Mouse (Mus musculus) heart, postnatal 36 days (tissue): ENCODE data around the gene Cdc14b. TPM values are rescaled to one million over a fixed set of nuclear protein-coding genes. Genes with fewer than 3 reads are reported as not detected.
"Not testable (repeated sequence)": the region's sequence is repeated elsewhere in the genome, so short reads cannot be mapped to it uniquely, and the experiment has no call there.

ENCODE experiments used
- DNase-seq, 2 experiments: peaks; one replicate each; pipeline ENCODE4 v3.0.0; 2021 to 2022
- intact Hi-C: fragments of 180-260 bp; cut with DNase I; formaldehyde crosslinking; loops from one replicate; pipeline ENCODE4 v1.15.1; 2025
- total RNA-seq, 2 experiments: library from RNA; stranded (reverse); gene quantifications; 2 replicates each; pipeline ENCODE4 v1.2.3; 2021

Cdc14b gene
- total RNA-seq, 2 experiments from 2014 or later: 8.2 to 9.0 TPM

DNA sequence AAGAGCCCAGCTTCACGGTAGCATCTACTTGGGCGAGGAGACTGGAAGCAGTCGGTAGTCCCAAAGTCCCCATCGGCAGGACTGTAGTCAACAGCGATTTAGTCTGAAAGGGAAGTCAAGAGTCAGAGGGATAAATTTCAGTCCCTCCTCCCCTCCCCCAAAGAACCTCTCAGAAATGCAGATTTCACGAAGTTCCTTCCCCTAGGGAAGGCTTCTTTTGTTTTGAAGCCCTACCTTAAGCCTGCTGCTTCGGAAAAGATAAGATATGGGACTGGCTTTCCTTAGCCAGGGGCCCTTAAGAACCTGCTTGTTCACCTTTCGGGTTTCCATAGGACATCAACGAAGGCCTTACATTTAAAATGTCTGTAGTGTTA, 651 bp upstream of the Cdc14b start:
- intact Hi-C loops: no loop called here
- no peak for DNase-seq

GRCm38 (mm10) chr13:64273891-64274844, 922 bp downstream of the Cdc14b start:
- peak; percentile 18 to 29 for DNase-seq
- intact Hi-C loops: no loop called here

GRCm38 (mm10) chr13:64273352-64273751, 1.7 kb downstream of the Cdc14b start:
- DNase-seq: no peak
- intact Hi-C loops: no loop called here

GRCm38 (mm10) chr13:64268384-64268783, 6.7 kb downstream of the Cdc14b start:
- intact Hi-C loops: no loop called here
- no peak for DNase-seq

GRCm38 (mm10) chr13:64267151-64267550, 7.9 kb downstream of the Cdc14b start:
- DNase-seq: no peak
- intact Hi-C loops: no loop called here

DNA sequence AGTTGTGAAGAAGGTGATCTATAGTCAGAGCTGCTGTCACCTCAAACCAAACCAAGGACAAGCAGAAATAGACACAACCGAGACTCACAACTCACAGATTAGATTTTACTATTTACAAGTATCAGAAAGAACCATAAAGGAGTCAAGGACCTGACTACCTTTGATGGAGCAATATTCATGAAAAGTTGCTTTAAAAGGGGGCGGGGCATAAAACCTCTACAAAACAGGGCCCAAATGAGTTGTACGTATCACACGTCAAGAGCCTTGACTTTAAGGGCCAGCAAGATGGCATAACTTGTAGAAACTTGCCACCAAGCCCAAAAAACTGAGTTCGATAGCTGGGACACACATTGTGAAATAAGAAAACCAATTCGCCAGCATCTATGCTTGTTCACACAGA, 10.5 kb downstream of the Cdc14b start:
- intact Hi-C loops: no loop called here
- DNase-seq: no peak

DNA sequence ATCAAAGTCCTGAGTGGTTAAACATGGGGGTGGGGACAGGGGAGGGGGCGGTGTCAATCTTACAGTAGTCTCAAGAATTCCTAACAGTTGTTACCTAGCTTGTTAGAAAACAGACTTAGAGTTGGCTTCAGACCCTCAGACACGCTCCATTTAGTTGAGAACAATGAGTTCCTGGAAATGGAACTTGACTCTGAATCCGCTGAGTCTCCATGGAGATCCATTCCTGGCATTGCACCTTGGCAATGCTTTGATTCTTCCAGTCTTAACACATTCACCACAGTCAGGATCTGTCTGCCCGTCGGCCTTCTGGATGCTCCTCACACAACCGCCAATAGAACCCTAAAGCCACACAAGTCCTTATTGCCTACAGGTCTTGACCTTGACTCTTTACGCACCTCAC, 15.2 kb downstream of the Cdc14b start:
- DNase-seq: no peak
- intact Hi-C loops: no loop called here

DNA sequence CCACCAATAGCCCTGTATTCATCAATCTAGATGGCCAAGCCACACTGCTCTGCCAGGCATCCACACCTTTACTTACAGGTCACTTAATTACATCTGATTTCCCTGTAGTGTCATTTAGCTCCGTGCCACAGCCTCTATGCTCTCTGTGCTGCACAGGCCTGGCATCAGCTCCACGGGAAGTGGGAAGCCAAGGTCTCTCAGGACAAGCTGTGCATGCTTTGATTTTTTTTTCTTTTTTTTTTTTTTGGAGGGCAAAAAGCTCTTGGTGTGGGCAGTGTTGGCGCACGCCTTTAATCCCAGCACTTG, 16.6 kb downstream of the Cdc14b start:
- DNase-seq: no peak
- intact Hi-C loops: no loop called here

DNA sequence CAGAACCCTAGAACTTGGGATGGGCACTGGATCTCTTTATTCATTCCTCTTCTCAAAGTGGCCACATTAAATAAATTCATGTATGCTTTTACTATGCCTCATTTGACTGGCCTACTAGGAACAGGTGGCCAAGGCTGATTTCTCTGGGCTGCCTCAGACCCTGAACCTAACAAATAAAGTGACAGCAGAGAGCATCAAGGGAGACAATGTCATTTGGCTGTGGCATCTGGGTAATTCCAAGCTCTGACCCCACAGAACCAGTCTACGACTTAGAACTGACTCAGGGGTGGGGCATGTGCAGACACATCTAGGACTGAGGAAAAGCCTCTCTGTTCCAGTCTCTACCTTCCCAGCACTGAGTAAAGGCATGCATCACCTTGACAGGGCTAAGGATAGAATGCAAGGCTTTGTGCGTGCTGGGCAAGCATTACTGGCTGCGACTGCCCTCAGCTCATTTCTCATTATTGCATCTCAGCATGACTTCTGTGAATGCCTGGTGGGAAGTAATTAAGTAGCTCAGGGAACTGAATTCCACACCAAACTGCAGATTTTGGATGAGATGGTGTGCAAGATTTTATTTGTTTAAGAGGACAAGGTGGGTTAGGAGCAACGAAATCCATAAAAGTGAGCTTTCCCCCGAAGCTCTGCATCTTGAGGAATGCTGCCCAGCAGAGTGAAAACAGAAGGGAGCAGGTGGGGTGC, 17.1 kb downstream of the Cdc14b start:
- intact Hi-C loops: no loop called here
- DNase-seq: no peak

DNA sequence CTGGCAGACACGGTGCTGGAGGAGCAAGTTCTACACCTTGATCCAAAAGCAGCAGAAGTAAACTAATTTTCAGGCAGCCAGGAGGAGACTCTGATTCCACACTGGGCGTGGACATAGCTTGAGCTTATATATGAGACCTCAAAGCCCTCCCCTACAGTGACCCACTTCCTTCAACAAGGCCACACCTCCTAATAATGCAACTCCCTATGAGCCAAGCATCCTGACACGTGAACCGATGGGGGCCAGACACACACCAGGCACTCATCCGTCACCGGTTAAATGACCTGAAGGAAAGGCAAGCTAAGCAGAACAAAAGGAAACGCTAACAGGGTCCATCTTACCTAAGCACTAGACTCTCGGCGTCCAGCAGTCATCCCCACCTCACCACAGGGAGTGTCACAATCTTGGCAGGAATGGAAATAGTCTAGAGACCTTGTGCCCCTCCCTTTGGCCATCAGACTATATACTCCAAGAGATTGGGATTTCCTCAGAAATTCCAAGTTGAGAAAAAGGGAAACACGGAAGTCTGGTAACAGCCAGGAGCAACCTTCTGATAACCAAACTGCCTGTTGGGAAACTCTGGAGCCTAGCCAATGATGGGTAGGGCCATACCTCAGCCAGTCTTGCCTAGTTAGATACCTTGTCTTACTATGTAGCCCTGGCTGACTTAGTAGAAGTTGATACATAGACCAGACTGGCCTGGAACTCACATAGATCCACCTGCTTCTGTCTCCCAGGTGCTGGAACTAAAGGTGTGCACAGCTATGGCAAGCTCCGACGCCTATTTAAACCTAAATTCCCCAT, 17.9 kb downstream of the Cdc14b start:
- DNase-seq: no peak
- intact Hi-C loops: no loop called here

GRCm38 (mm10) chr13:64254185-64254584, 20.9 kb downstream of the Cdc14b start:
- DNase-seq, intact Hi-C loops: not testable (repeated sequence)

DNA sequence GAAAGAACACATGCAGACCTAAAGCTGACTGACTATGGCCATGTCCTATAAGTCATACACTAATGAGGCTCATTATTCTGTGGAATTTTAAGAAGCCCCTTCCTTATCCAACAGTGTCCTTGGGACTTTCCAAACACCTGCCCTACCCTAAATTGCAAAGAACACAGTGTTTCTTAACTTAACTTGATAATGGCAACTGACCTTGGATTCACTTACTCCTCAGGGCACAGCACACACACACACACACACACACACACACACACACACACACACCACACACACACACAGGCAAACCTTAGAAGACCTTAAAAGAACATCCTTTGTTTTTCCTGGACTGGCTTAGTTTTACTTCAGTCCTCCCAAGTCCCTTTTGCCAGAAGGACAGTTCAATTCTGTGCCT, 21.4 kb downstream of the Cdc14b start:
- intact Hi-C loops: no loop called here
- DNase-seq: no peak

GRCm38 (mm10) chr13:64252147-64252546, 22.9 kb downstream of the Cdc14b start:
- no peak for DNase-seq
- intact Hi-C loops: no loop called here

DNA sequence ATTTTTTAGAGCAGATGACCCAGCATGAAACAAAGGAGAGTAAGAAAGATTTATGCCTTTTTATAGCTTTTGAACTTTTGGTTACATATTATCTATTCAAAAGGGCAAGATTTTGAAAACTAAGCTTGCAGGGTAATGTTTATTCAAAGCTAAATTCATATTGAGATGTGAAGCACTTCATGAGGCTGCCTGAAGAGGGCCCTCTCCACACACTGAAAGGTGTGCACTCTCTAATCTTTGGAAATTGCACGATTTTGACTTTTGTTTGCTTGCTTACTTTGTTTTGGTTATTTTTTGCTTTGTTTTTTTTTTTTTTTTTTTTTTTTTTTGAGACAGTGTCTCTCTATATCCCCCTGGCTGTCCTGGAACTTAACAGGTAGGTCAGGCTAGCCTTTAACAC, 24.7 kb downstream of the Cdc14b start:
- DNase-seq: peak in 1 of 2 experiments; percentile 27
- intact Hi-C loops: no loop called here

DNA sequence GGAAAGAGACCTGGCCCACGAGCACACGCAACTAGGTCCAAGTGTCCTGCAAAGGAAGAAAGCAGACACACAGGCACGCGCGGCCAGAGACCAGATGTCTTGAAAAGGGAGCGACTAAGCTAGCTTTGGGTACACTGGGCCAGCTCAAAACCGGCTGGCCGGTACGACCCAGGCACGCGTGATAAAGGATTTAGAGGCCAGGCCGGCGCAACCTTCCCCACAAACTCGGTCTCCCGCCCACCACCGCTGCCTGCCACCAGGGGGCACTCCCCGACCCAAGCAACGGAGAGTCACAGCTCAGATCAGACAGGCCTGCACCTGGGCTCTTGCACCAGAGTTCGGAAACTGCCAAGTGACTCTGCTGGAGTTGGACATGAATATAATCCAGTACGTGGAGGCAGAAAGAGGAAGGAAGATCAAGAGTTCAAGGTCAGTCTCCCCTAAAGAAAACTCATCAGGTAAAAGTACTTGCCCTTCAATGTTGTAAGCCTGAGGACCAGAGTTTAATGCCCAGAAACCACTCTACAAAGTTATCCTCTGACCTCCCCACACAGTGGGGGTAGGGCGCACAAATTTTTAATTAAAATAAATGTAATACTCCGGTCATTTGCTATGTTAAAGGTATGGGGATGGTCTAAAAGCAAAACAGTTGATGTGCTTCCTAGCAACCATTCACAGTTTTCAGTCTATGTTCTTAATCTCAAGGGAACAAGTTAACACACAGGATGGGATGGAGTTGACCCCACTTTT, 26.1 kb downstream of the Cdc14b start:
- intact Hi-C loops: loop anchor here (1.0 to 5.0 kb wide), 4 partner anchors 57 to 190 kb away; partner anchors contain the start of gene Ctsl
- DNase-seq: peak; percentile 92 to 94

- intact Hi-C loops: loop anchor here (1.0 to 5.0 kb wide), 4 partner anchors 58 to 191 kb away; partner anchors contain the start of gene Ctsl
These were observed 26.8 kb downstream of the Cdc14b start for GRCm38 (mm10) chr13:64248161-64248774.

DNA sequence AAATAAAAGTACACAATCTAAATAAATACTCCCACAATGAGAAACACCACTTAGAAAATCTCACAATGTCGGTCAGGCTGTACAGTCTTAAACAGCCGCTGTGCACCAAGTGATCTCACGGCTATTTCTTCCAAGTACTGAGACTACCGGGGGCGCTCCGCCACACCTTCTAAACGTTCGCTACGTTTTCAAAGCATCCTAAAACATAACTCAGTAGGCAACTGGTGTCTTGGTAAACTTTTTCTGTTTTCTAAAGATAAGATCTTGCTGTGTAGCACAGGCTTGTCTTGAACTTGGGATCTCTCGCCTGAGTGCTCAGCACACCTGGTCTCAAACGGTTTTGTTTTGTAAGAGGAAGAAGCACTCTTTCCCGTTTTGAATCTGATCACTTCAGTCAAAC, 29.0 kb downstream of the Cdc14b start:
- intact Hi-C loops: loop anchor here (5.0 kb wide), 1 partner anchor 126 kb away; the partner anchor contains the start of gene Ctsl

More at GRCm38 (mm10) chr13:64248161-64248774, 26.8 kb downstream of the Cdc14b start:
- DNase-seq: peak in 1 of 2 experiments; percentile 71

GRCm38 (mm10) chr13:64244685-64245261, 30.3 kb downstream of the Cdc14b start:
- DNase-seq: no peak
- intact Hi-C loops: loop anchor here (5.0 kb wide), 1 partner anchor 128 kb away; the partner anchor contains the start of gene Ctsl

More for the DNA sequence above, 29.0 kb downstream of the Cdc14b start:
- DNase-seq: no peak

GRCm38 (mm10) chr13:64242721-64243120, 32.4 kb downstream of the Cdc14b start:
- no peak for DNase-seq
- intact Hi-C loops: no loop called here
